Mouse (Mus musculus): ENCODE results near the gene Rps6ka2.

- TF ChIP-seq ZC3H11A (IDR thresholded peaks at IDR 0.05; ENCODE audit: borderline replicate concordance, low read depth, low read length) (no peak), CHD2 (IDR thresholded peaks at IDR 0.05; ENCODE audit: low read depth, low read length) (no peak), ZNF384 (IDR thresholded peaks at IDR 0.05; ENCODE audit: low read depth, low read length) (no peak), MAFK (IDR thresholded peaks at IDR 0.05; ENCODE audit: insufficient read depth, low read depth, low read length) (no peak), HCFC1 (IDR thresholded peaks at IDR 0.05; ENCODE audit: borderline replicate concordance, insufficient read depth, low read length) (no peak)
These were observed 88.9 kb downstream of the Rps6ka2 start for GRCm38 (mm10) chr17:7258748-7259359.
